12 mouse cellular contexts compared by ENCODE assay signal in the genomic region with DNA sequence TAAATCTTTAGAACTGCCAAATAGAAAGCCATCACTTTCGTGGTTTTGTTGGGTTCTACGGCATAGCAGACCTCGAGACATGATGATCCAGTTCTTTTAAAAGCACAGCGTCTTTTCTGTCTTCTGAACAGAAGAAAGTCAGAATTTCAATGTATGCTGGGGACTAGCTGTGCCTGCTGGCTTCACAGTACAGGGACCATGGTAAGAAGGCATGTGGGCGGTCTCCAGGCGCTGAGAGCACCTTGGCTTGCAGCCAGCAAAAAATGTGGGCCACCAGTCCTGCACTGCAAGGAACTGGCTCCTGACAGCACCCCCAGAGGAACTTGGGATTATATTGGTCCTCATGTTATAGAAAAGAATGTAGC. TPM values are rescaled to one million over a fixed set of nuclear protein-coding genes. Genes with fewer than 3 reads are reported as not detected.
DNase-seq lines count a peak whose midpoint lies in the region; ATAC-seq and TF ChIP-seq lines count a peak whose summit lies in the region.
"Had no signal": no experiment of that assay in that cellular context is flagged by ENCODE, and none has a peak within 500 bp of the region (broad histone marks: within the 10 kb centered on the region; RNA-seq: fewer than 3 reads in every experiment).

No protein-coding gene starts in this region.

- H3K4me3 ChIP-seq in midbrain, postnatal 0 days (ENCODE audit: low read depth, low read length) = no peak overlapping the region
- no peak overlapping the region for H3K4me3 ChIP-seq in heart, embryonic 10.5 days
- H3K4me3 ChIP-seq: hindbrain, embryonic 15.5 days; megakaryocyte, embryonic 14.5 days had no signal

- H3K4me1 ChIP-seq in midbrain, postnatal 0 days (ENCODE audit: insufficient read depth, low read length) = peaks cover 20% of the 10 kb centered on the region
- H3K4me1 ChIP-seq in heart, embryonic 10.5 days = peaks cover 51% of the 10 kb centered on the region

- H3K9me3 ChIP-seq in midbrain, postnatal 0 days (ENCODE audit: low read length) = no peaks in the 10 kb centered on the region
- H3K9me3 ChIP-seq in heart, embryonic 10.5 days = no peaks in the 10 kb centered on the region
- H3K9me3 ChIP-seq: hindbrain, embryonic 15.5 days; megakaryocyte, embryonic 14.5 days had no signal

- peak; percentile 47 for DNase-seq in cerebellum, adult 11-12 months
- no peak for DNase-seq in cerebellum, adult 9-10 months
- DNase-seq in cerebellum, postnatal 36 days = peak; percentile 50 to 55
- peak; percentile 80 for DNase-seq in left cerebral cortex, adult 11 months (ENCODE audit: low spot score)
- DNase-seq in midbrain, postnatal 0 days (ENCODE audit: low spot score) = no peak
- no peak for DNase-seq in heart, embryonic 10.5 days (ENCODE audit: low spot score)
- DNase-seq in kidney, postnatal 36 days = no peak
- no peak for DNase-seq in heart, adult 8-10 months (ENCODE audit: low spot score)
- DNase-seq: gastrocnemius, postnatal 25 days had no signal

- H3K27me3 ChIP-seq in midbrain, postnatal 0 days (ENCODE audit: insufficient read depth, low read length) = no peaks in the 10 kb centered on the region
- peaks cover 47% of the 10 kb centered on the region for H3K27me3 ChIP-seq in heart, embryonic 10.5 days (ENCODE audit: insufficient read depth, poor library complexity, severe bottlenecking)
- H3K27me3 ChIP-seq: hindbrain, embryonic 15.5 days had no signal

- 0 out of 2 replicates have a peak overlapping the region, but pooled peaks have one; percentile 12 for H3K27ac ChIP-seq in midbrain, postnatal 0 days (ENCODE audit: low read depth, low read length)
- no peak overlapping the region for H3K27ac ChIP-seq in heart, embryonic 10.5 days

- H3K9ac ChIP-seq in midbrain, postnatal 0 days (replicated peaks; ENCODE audit: low read length, poor library complexity, severe bottlenecking) = no peak overlapping the region
- H3K9ac ChIP-seq: hindbrain, embryonic 15.5 days had no signal

- 68% methylated on average over 6 of the region's 6 CpGs for WGBS in midbrain, postnatal 0 days
- WGBS in heart, embryonic 10.5 days = 72% methylated on average over 6 of the region's 6 CpGs

- H3K36me3 ChIP-seq in midbrain, postnatal 0 days (ENCODE audit: insufficient read depth, low read length) = no peaks in the 10 kb centered on the region
- H3K36me3 ChIP-seq in heart, embryonic 10.5 days = no peaks in the 10 kb centered on the region
- H3K36me3 ChIP-seq: hindbrain, embryonic 15.5 days had no signal

- no peak for ATAC-seq in midbrain, postnatal 0 days (ENCODE audit: low FRiP score)

- TF ChIP-seq CTCF in midbrain, postnatal 0 days (IDR thresholded peaks at IDR 0.05) = no peak

- no peak overlapping the region for H3K4me2 ChIP-seq in midbrain, postnatal 0 days (ENCODE audit: low read depth, low read length, poor library complexity, severe bottlenecking)
- H3K4me2 ChIP-seq: hindbrain, embryonic 15.5 days had no signal

RNA-seq across cellular contexts. Expression of a gene that starts 3.1 kb away (rescaled TPM):
- total RNA-seq in midbrain, postnatal 0 days (2014; rRNA removed) = 19.6 and 20.8 TPM in 2 replicates
- 8.8 and 9.2 TPM in 2 replicates for polyA plus RNA-seq in midbrain, postnatal 0 days (2015; fragmentation: Nextera tagmentation; extraction: Ambion mirVana)
- polyA plus RNA-seq in heart, embryonic 10.5 days (2016; fragmentation: Nextera tagmentation; extraction: Ambion mirVana) = 2.7 and 16.3 TPM in 2 replicates
- 1 to 10 TPM in 1 of 4 experiments, under 1 TPM in 3; 0.50 to 1.5 (median 0.67) TPM for total RNA-seq in heart, adult 8-10 months (2022)

RNA-seq across cellular contexts. Expression of a gene that starts 51.9 kb away (rescaled TPM):
- 0.24 and 0.27 TPM in 2 replicates for total RNA-seq in midbrain, postnatal 0 days (2014; rRNA removed)
- polyA plus RNA-seq in midbrain, postnatal 0 days (2015; fragmentation: Nextera tagmentation; extraction: Ambion mirVana) = 1.1 and 1.4 TPM in 2 replicates
- 0.07 TPM in 1 of 2 replicates, not detected in the other for polyA plus RNA-seq in heart, embryonic 10.5 days (2016; fragmentation: Nextera tagmentation; extraction: Ambion mirVana)
- total RNA-seq in heart, adult 8-10 months (2022) = under 1 TPM in 3 of 4 experiments, not detected in 1; 0.26 to 0.44 (median 0.30) TPM
- total RNA-seq: gastrocnemius, postnatal 25 days had no signal
- polyA plus RNA-seq: small intestine, adult 2 months had no signal

Comparison
In these comparisons a context has a peak if more than half of its experiments do, and no peak if none do; other contexts are left out.
1. DNase-seq: peak in cerebellum, adult 11-12 months (single experiment), cerebellum, postnatal 36 days (2 of 2) and left cerebral cortex, adult 11 months (single experiment); none in cerebellum, adult 9-10 months (single experiment), midbrain, postnatal 0 days (single experiment), heart, embryonic 10.5 days (single experiment), kidney, postnatal 36 days (0 of 2) and heart, adult 8-10 months (single experiment).